20 mouse cellular contexts compared by ENCODE assay signal in genomic region chr2:14858301-14858700, GRCm38 (mm10).
"Had no signal": no experiment of that assay in that cellular context is flagged by ENCODE, and none has a peak within 500 bp of the region (broad histone marks: within the 10 kb centered on the region; RNA-seq: fewer than 3 reads in every experiment).

No protein-coding gene starts in this region.

- H3K4me1 ChIP-seq: lung, embryonic 15.5 days; midbrain, embryonic 13.5 days; midbrain, embryonic 15.5 days; neural tube, embryonic 12.5 days had no signal

- H3K4me3 ChIP-seq: lung, embryonic 15.5 days; megakaryocyte, embryonic 14.5 days; midbrain, embryonic 13.5 days; midbrain, embryonic 15.5 days; neural tube, embryonic 12.5 days had no signal

- H3K9ac ChIP-seq: liver, postnatal 0 days; lung, embryonic 15.5 days; midbrain, embryonic 13.5 days; midbrain, embryonic 15.5 days; neural tube, embryonic 12.5 days had no signal

- H3K36me3 ChIP-seq: lung, embryonic 15.5 days; midbrain, embryonic 13.5 days; midbrain, embryonic 15.5 days; neural tube, embryonic 12.5 days had no signal

- H3K9me3 ChIP-seq: lung, embryonic 15.5 days; megakaryocyte, embryonic 14.5 days; midbrain, embryonic 13.5 days; midbrain, embryonic 15.5 days; neural tube, embryonic 12.5 days had no signal

- DNase-seq: liver, postnatal 0 days; lung, adult 2 months; lung, postnatal 14 days; lung, postnatal 36 days; retina, postnatal 1 day; right cerebral cortex, adult 18-20 months; right cerebral cortex, postnatal 25 days; right cerebral cortex, postnatal 4 days; spleen, adult 18-20 months; thymus, adult 18-20 months; thymus, postnatal 14 days; thymus, postnatal 36 days had no signal

- H3K27me3 ChIP-seq: lung, embryonic 15.5 days; megakaryocyte, embryonic 14.5 days; midbrain, embryonic 13.5 days; midbrain, embryonic 15.5 days; neural tube, embryonic 12.5 days had no signal

- H3K27ac ChIP-seq: lung, embryonic 15.5 days; macrophage; midbrain, embryonic 13.5 days; midbrain, embryonic 15.5 days; neural tube, embryonic 12.5 days had no signal

- H3K4me2 ChIP-seq: lung, embryonic 15.5 days; midbrain, embryonic 11.5 days; midbrain, embryonic 13.5 days; midbrain, embryonic 15.5 days; neural tube, embryonic 12.5 days had no signal

- ATAC-seq: liver, postnatal 0 days; lung, postnatal 0 days; midbrain, embryonic 13.5 days; midbrain, embryonic 15.5 days had no signal
